In the genomic region with DNA sequence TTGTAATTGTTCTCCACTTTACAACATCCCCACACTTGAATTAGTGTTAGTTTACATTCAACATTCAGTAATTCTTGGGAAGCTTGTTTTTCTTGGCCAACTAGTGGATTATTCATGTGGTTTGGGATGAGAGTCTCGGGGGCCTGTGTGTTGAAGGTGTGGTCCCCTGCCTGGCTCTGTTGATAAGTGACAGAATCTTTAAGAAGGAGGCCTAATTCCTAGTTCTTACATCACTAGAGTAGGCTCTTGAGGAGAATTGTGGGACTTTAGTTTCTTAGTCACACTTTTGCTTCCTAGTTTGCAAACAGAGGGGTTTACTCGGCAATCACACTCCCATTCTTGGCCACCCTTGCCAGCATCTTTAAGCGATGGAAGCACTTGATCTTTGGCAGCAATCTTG, we compare ENCODE assay signal across 25 mouse cellular contexts. TPM values are rescaled to one million over a fixed set of nuclear protein-coding genes. Genes with fewer than 3 reads are reported as not detected.
"Had no signal": no experiment of that assay in that cellular context is flagged by ENCODE, and none has a peak within 500 bp of the region (broad histone marks: within the 10 kb centered on the region; RNA-seq: fewer than 3 reads in every experiment).

No protein-coding gene starts in this region.

- DNase-seq: gastrocnemius, adult 2 months; gastrocnemius, postnatal 10 days; gastrocnemius, postnatal 25 days; heart, postnatal 10 days; heart, postnatal 4 days; kidney, adult 18-20 months; kidney, adult 8-10 months; kidney, postnatal 10 days; kidney, postnatal 25 days; kidney, postnatal 4 days; left cerebral cortex, postnatal 4 days; liver had no signal

- H3K36me3 ChIP-seq: intestine, embryonic 15.5 days had no signal

- H3K9me3 ChIP-seq: heart, embryonic 12.5 days; hindbrain, embryonic 12.5 days; intestine, embryonic 15.5 days; limb, embryonic 12.5 days had no signal

- H3K4me1 ChIP-seq: hindbrain, embryonic 12.5 days; intestine, embryonic 15.5 days; limb, embryonic 12.5 days had no signal

- H3K4me3 ChIP-seq: gastrocnemius, adult 2 months; heart, embryonic 12.5 days; hindbrain, embryonic 10.5 days; hindbrain, embryonic 12.5 days; intestine, embryonic 15.5 days; layer of hippocampus, adult 2 months; limb, embryonic 12.5 days had no signal

- H3K27ac ChIP-seq: gastrocnemius, adult 2 months; hindbrain, embryonic 10.5 days; hindbrain, embryonic 12.5 days; hindbrain, embryonic 14.5 days; intestine, embryonic 15.5 days; layer of hippocampus, adult 2 months; limb, embryonic 12.5 days had no signal

- H3K27me3 ChIP-seq: heart, embryonic 12.5 days; hindbrain, embryonic 12.5 days; intestine, embryonic 15.5 days; limb, embryonic 12.5 days had no signal

- H3K4me2 ChIP-seq: heart, embryonic 12.5 days; hindbrain, embryonic 12.5 days; hindbrain, embryonic 14.5 days; intestine, embryonic 15.5 days; limb, embryonic 12.5 days had no signal

- ATAC-seq: forebrain, embryonic 16.5 days; hindbrain, embryonic 16.5 days; inflammation-experienced regulatory T-cells, adult 6 months; intestine, embryonic 15.5 days; intestine, postnatal 0 days had no signal

- H3K9ac ChIP-seq: heart, embryonic 12.5 days; hindbrain, embryonic 12.5 days; hindbrain, embryonic 14.5 days; intestine, embryonic 15.5 days; limb, embryonic 12.5 days had no signal

RNA-seq across cellular contexts. Expression of gene Zim1, which starts 3.0 kb away (rescaled TPM):
- total RNA-seq: granulocyte monocyte progenitor cell, adult 5-6 weeks had no signal
- polyA plus RNA-seq: inflammation-experienced regulatory T-cells, adult 6 months had no signal

RNA-seq across cellular contexts. Expression of gene Peg3, which starts 31.0 kb away (rescaled TPM):
- polyA plus RNA-seq: inflammation-experienced regulatory T-cells, adult 6 months had no signal

RNA-seq across cellular contexts. Expression of gene Usp29, which starts 31.1 kb away (rescaled TPM):
- total RNA-seq: granulocyte monocyte progenitor cell, adult 5-6 weeks; heart, adult 8-10 months had no signal
